30 mouse cellular contexts compared by ENCODE assay signal in genomic region chr2:30925181-30925580, GRCm38 (mm10). TPM values are rescaled to one million over a fixed set of nuclear protein-coding genes. Genes with fewer than 3 reads are reported as not detected.
A peak's percentile ranks its signal among the peaks of the same experiment; 100 is the strongest.
DNase-seq lines count a peak whose midpoint lies in the region; ATAC-seq and TF ChIP-seq lines count a peak whose summit lies in the region.
"Had no signal": no experiment of that assay in that cellular context is flagged by ENCODE, and none has a peak within 500 bp of the region (broad histone marks: within the 10 kb centered on the region; RNA-seq: fewer than 3 reads in every experiment).

No protein-coding gene starts in this region.

- no peak overlapping the region for H3K9ac ChIP-seq in lung, embryonic 14.5 days
- H3K9ac ChIP-seq: embryonic facial prominence, embryonic 13.5 days; forebrain, embryonic 15.5 days; heart, embryonic 12.5 days; hindbrain, embryonic 14.5 days; kidney, embryonic 15.5 days; limb, embryonic 15.5 days; liver, embryonic 13.5 days; midbrain, embryonic 12.5 days; neural tube, embryonic 13.5 days had no signal

- H3K36me3 ChIP-seq in lung, embryonic 14.5 days (ENCODE audit: insufficient read depth), result no peaks in the 10 kb centered on the region
- H3K36me3 ChIP-seq: embryonic facial prominence, embryonic 13.5 days; forebrain, embryonic 10.5 days; forebrain, embryonic 15.5 days; heart, embryonic 12.5 days; kidney, embryonic 15.5 days; limb, embryonic 15.5 days; liver, embryonic 13.5 days; midbrain, embryonic 12.5 days; neural tube, embryonic 13.5 days had no signal

- no peaks in the 10 kb centered on the region for H3K27me3 ChIP-seq in lung, embryonic 14.5 days (ENCODE audit: insufficient read depth, low read length)
- H3K27me3 ChIP-seq: embryonic facial prominence, embryonic 13.5 days; forebrain, embryonic 15.5 days; heart, embryonic 12.5 days; kidney, embryonic 15.5 days; limb, embryonic 15.5 days; liver, embryonic 13.5 days; midbrain, embryonic 12.5 days; neural tube, embryonic 13.5 days had no signal

- peaks cover 27% of the 10 kb centered on the region for H3K4me1 ChIP-seq in lung, embryonic 14.5 days (ENCODE audit: insufficient read depth)
- H3K4me1 ChIP-seq in lung, adult 2 months (ENCODE audit: control insufficient read depth, insufficient read depth, low read length), result peaks cover 9% of the 10 kb centered on the region

- no peak for ATAC-seq in lung, embryonic 14.5 days (ENCODE audit: insufficient read depth)
- ATAC-seq in megakaryocyte, adult 5-6 weeks (ENCODE audit: poor library complexity, severe bottlenecking), result no peak
- ATAC-seq: activated CD4-positive, CD25-positive, alpha-beta regulatory T cell, adult 4 months; CD4-positive, CD25-positive, alpha-beta regulatory T cell, adult 4 months; forebrain, embryonic 15.5 days had no signal

- H3K27ac ChIP-seq in lung, embryonic 14.5 days (ENCODE audit: low read depth), result peak overlapping the region; percentile 55; the same call in 1 of the 2 replicates
- H3K27ac ChIP-seq: embryonic facial prominence, embryonic 13.5 days; forebrain, embryonic 10.5 days; forebrain, embryonic 15.5 days; hindbrain, embryonic 14.5 days; kidney, embryonic 15.5 days; limb, embryonic 15.5 days; liver, embryonic 13.5 days; midbrain, embryonic 12.5 days; neural tube, embryonic 13.5 days had no signal

- H3K9me3 ChIP-seq in lung, embryonic 14.5 days (ENCODE audit: low read depth, low read length), result no peaks in the 10 kb centered on the region
- H3K9me3 ChIP-seq: embryonic facial prominence, embryonic 13.5 days; forebrain, embryonic 10.5 days; forebrain, embryonic 15.5 days; heart, embryonic 12.5 days; kidney, embryonic 15.5 days; limb, embryonic 15.5 days; liver, embryonic 13.5 days; midbrain, embryonic 12.5 days; neural tube, embryonic 13.5 days had no signal

- no peak overlapping the region for H3K4me2 ChIP-seq in lung, embryonic 14.5 days
- H3K4me2 ChIP-seq: embryonic facial prominence, embryonic 13.5 days; forebrain, embryonic 15.5 days; heart, embryonic 12.5 days; hindbrain, embryonic 14.5 days; kidney, embryonic 15.5 days; limb, embryonic 15.5 days; liver, embryonic 13.5 days; midbrain, embryonic 12.5 days; neural tube, embryonic 13.5 days had no signal

- TF ChIP-seq POLR2A in lung, adult 2 months (IDR thresholded peaks at IDR 0.05; ENCODE audit: borderline replicate concordance, extremely low read depth, low read depth, low read length), result no peak

- TF ChIP-seq CTCF in lung, embryonic 14.5 days (IDR thresholded peaks at IDR 0.05; ENCODE audit: low read depth), result no peak
- TF ChIP-seq CTCF in lung, adult 2 months (IDR thresholded peaks at IDR 0.05; ENCODE audit: insufficient read depth, low read length), result no peak

- 79% methylated on average over 4 of the region's 4 CpGs for WGBS in lung, embryonic 14.5 days
- WGBS in lung, adult 2 months, result 81% methylated on average over 4 of the region's 4 CpGs

- no peak for DNase-seq in lung, embryonic 14.5 days
- DNase-seq in lung, adult 2 months, result no peak
- DNase-seq in 3134 (ENCODE audit: extremely low read depth, insufficient read length, low spot score), result peak; percentile 60
- peak; percentile 73 for DNase-seq in 3T3-L1 (ENCODE audit: low read depth, low spot score)
- DNase-seq in adrenal gland, postnatal 14 days, result peak; percentile 59
- DNase-seq in testis, postnatal 14 days (ENCODE audit: low spot score), result no peak
- DNase-seq in cerebellum, adult 9-10 months, result no peak
- DNase-seq: cerebellum, adult 11-12 months; cerebellum, postnatal 10 days; gastrocnemius, postnatal 36 days; heart, adult 18-20 months; kidney, adult 18-20 months; kidney, postnatal 25 days; liver, embryonic 13.5 days; retina, postnatal 1 day; right cerebral cortex, postnatal 14 days; thymus, postnatal 14 days had no signal

- H3K4me3 ChIP-seq in lung, embryonic 14.5 days (ENCODE audit: low read depth, low read length), result no peak overlapping the region
- no peak overlapping the region for H3K4me3 ChIP-seq in lung, adult 2 months (replicated peaks; ENCODE audit: extremely low read depth, low read depth, low read length)
- H3K4me3 ChIP-seq: embryonic facial prominence, embryonic 13.5 days; forebrain, embryonic 10.5 days; forebrain, embryonic 15.5 days; heart, embryonic 12.5 days; kidney, embryonic 15.5 days; limb, embryonic 15.5 days; liver, embryonic 13.5 days; midbrain, embryonic 12.5 days; neural tube, embryonic 13.5 days had no signal

RNA-seq across cellular contexts. Expression of gene Ptges, which starts 4.5 kb away (rescaled TPM):
- polyA plus RNA-seq in lung, embryonic 14.5 days (2014; fragmentation: Nextera tagmentation; extraction: Ambion mirVana), result 17.7 and 18.4 TPM in 2 replicates
- polyA plus RNA-seq in lung, adult 2 months (2012; rRNA removed), result 39.2 and 42.3 TPM in 2 replicates
- 11.7 and 12.7 TPM in 2 replicates for total RNA-seq in adrenal gland, postnatal 14 days (2021)
- total RNA-seq in megakaryocyte, adult 5-6 weeks (2015), result 0.67 and 2.6 TPM in 2 replicates
- 0.77 and 3.9 TPM in 2 replicates for total RNA-seq in megakaryocyte, adult 5-6 weeks (2017)
- total RNA-seq: common myeloid progenitor, adult 5-6 weeks had no signal
- polyA plus RNA-seq: CD4-positive, CD25-positive, alpha-beta regulatory T cell, adult 4 months had no signal

RNA-seq across cellular contexts. Expression of gene Tor1b, which starts 27.6 kb away (rescaled TPM):
- polyA plus RNA-seq in lung, embryonic 14.5 days (2014; fragmentation: Nextera tagmentation; extraction: Ambion mirVana), result 41.0 and 41.8 TPM in 2 replicates
- polyA plus RNA-seq in lung, adult 2 months (2012; rRNA removed), result 23.6 and 30.2 TPM in 2 replicates
- total RNA-seq in adrenal gland, postnatal 14 days (2021), result 40.7 and 41.9 TPM in 2 replicates
- 28.1 and 32.7 TPM in 2 replicates for total RNA-seq in megakaryocyte, adult 5-6 weeks (2015)
- total RNA-seq in megakaryocyte, adult 5-6 weeks (2017), result 40.3 and 42.6 TPM in 2 replicates

RNA-seq across cellular contexts. Expression of gene Tor1a, which starts 42.6 kb away (rescaled TPM):
- 66.4 and 71.6 TPM in 2 replicates for polyA plus RNA-seq in lung, embryonic 14.5 days (2014; fragmentation: Nextera tagmentation; extraction: Ambion mirVana)
- 33.3 and 37.4 TPM in 2 replicates for polyA plus RNA-seq in lung, adult 2 months (2012; rRNA removed)
- 33.5 and 42.5 TPM in 2 replicates for total RNA-seq in adrenal gland, postnatal 14 days (2021)
- total RNA-seq in megakaryocyte, adult 5-6 weeks (2015), result 88.1 and 97.1 TPM in 2 replicates
- 132 and 135 TPM in 2 replicates for total RNA-seq in megakaryocyte, adult 5-6 weeks (2017)

RNA-seq across cellular contexts. Expression of gene BC005624, which starts 56.8 kb away (rescaled TPM):
- 50.0 and 51.3 TPM in 2 replicates for polyA plus RNA-seq in lung, embryonic 14.5 days (2014; fragmentation: Nextera tagmentation; extraction: Ambion mirVana)
- polyA plus RNA-seq in lung, adult 2 months (2012; rRNA removed), result 19.7 and 33.2 TPM in 2 replicates
- 33.0 and 37.0 TPM in 2 replicates for total RNA-seq in adrenal gland, postnatal 14 days (2021)
- total RNA-seq in megakaryocyte, adult 5-6 weeks (2015), result 30.7 and 36.0 TPM in 2 replicates
- total RNA-seq in megakaryocyte, adult 5-6 weeks (2017), result 56.0 and 66.1 TPM in 2 replicates

RNA-seq across cellular contexts. Expression of gene Usp20, which starts 56.9 kb away (rescaled TPM):
- 11.1 and 12.4 TPM in 2 replicates for polyA plus RNA-seq in lung, embryonic 14.5 days (2014; fragmentation: Nextera tagmentation; extraction: Ambion mirVana)
- 14.6 and 18.5 TPM in 2 replicates for polyA plus RNA-seq in lung, adult 2 months (2012; rRNA removed)
- total RNA-seq in adrenal gland, postnatal 14 days (2021), result 17.4 and 23.5 TPM in 2 replicates
- 1.9 and 2.5 TPM in 2 replicates for total RNA-seq in megakaryocyte, adult 5-6 weeks (2015)
- total RNA-seq in megakaryocyte, adult 5-6 weeks (2017), result 2.9 and 3.1 TPM in 2 replicates

Comparison
In these comparisons a context has a peak if more than half of its experiments do, and no peak if none do; other contexts are left out.
1. DNase-seq: peak in 3134 (single experiment), 3T3-L1 (single experiment) and adrenal gland, postnatal 14 days (single experiment); none in lung, embryonic 14.5 days (single experiment), lung, adult 2 months (single experiment), testis, postnatal 14 days (single experiment) and cerebellum, adult 9-10 months (single experiment).